Mouse (Mus musculus): ENCODE data around the gene Slc27a5. TPM values are rescaled to one million over a fixed set of nuclear protein-coding genes. Genes with fewer than 3 reads are reported as not detected.

Gene Slc27a5
- polyA plus RNA-seq, 1 experiment: not detected

DNA sequence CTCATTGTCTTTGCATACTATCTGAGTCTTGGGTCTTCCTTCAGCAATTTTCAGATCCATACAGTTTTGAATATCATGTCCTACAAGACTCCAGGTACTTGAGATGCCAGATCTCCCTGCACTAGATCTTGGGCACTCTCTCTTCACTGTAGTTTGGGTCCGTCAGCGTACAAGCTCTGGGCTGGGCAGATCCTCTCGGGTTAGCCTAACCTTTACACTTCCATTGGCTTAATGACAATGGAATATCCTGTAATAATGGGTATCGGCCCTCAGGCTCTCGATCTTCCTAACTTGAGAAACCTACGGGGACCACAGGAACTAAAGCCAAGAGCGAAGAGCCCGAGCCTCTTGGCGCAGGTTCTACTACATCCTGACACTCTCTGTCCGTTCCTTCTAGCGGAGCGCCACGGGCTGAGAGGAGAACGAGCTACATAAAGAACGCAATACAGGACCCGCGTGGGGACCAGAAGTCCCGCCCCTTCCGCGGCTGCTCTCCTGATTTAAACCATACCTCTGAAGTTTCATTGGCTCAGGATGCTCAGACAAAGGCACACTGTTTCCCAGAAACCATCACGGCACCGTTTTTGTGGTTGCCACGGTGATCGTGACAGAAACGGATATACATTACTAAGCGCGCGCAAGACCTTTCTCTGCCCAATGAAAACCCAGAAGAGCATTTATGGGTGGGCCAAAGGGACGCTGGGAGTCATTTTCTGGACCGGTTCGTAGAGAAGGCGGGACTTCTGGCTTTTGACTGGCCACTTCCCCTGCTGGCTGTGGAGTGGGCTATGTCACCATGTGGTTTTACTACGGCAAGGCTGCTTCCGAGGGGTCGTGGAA is 48.7 kb downstream of the Slc27a5 start:
- Histone ChIP-seq H3K9ac (ENCODE audit: low read depth, poor library complexity, severe bottlenecking) (peak overlapping the region; percentile 92), H3K27me3 (ENCODE audit: control insufficient read depth, insufficient read depth, low read length, poor library complexity, severe bottlenecking) (no peaks in the 10 kb centered on the region), H3K9me3 (replicated peaks; ENCODE audit: control insufficient read depth, insufficient read depth, low read length, poor library complexity, severe bottlenecking) (no peaks in the 10 kb centered on the region), H3K4me1 (ENCODE audit: control insufficient read depth, insufficient read depth, low read length) (no peaks in the 10 kb centered on the region), H3K27ac (ENCODE audit: insufficient read depth, low read length) (peak overlapping the region; percentile 49; the same call in 1 of the 2 replicates), H3K4me3 (ENCODE audit: low read depth, low read length) (peak overlapping the region; percentile 74), H3K36me3 (ENCODE audit: control insufficient read depth, insufficient read depth, low read length, poor library complexity, severe bottlenecking) (no peaks in the 10 kb centered on the region)
- peak; percentile 48 for TF ChIP-seq POLR2A (IDR thresholded peaks at IDR 0.05; ENCODE audit: insufficient read depth, low read length)
- no peak for TF ChIP-seq CTCF (IDR thresholded peaks at IDR 0.05; ENCODE audit: low read depth, low read length)
- TF ChIP-seq EP300 (IDR thresholded peaks at IDR 0.05; ENCODE audit: insufficient read depth, low read depth, low read length): 0 out of 2 replicates have a peak, but pooled peaks have one; percentile 6

DNA sequence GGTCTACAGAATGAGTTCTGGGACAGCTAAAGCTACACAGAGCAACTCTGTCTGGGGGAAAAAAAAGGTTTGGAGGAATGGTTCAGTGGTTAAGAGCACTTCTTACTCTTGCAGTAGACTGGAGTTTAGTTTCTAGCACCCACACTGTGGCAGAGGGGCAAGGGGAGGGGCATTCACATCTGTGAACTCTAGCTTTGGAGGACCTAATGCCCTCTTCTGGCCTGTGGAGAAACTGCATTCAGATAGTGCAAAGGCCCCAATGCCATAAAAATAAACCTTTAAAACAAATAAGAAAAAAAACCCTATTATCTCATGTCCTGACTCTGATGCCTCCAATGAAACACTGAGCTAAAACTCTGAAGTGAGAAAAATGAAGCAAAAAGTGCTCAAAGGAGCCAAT is 54.5 kb downstream of the Slc27a5 start:
- H3K27ac ChIP-seq (ENCODE audit: insufficient read depth, low read length): no peak overlapping the region
- TF ChIP-seq POLR2A (IDR thresholded peaks at IDR 0.05; ENCODE audit: insufficient read depth, low read length): no peak
- peak; percentile 46 for TF ChIP-seq CTCF (IDR thresholded peaks at IDR 0.05; ENCODE audit: low read depth, low read length)
- TF ChIP-seq EP300 (IDR thresholded peaks at IDR 0.05; ENCODE audit: insufficient read depth, low read depth, low read length): no peak
- no peaks in the 10 kb centered on the region for H3K4me1 ChIP-seq (ENCODE audit: control insufficient read depth, insufficient read depth, low read length)

DNA sequence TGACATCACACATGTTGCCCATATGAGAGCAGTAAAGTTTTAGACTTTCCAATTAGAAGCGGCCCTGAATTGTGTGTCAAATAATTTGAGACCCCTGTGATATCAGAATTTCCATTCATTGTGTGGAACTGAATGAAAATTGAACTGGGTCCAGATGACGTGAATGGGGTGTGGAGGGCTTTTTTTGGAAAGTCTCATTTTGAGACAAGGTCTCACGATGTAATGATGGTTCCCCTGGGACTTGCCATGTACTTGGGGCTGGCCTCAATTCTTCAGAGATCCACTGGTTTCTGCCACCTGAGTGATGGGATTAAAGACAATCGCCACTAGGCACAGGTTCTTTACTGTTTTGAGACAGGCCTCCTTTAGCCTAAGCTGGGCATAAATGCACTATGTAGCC is 57.4 kb downstream of the Slc27a5 start:
- TF ChIP-seq POLR2A (IDR thresholded peaks at IDR 0.05; ENCODE audit: insufficient read depth, low read length): no peak
- no peak for TF ChIP-seq EP300 (IDR thresholded peaks at IDR 0.05; ENCODE audit: insufficient read depth, low read depth, low read length)
- no peak for TF ChIP-seq CTCF (IDR thresholded peaks at IDR 0.05; ENCODE audit: low read depth, low read length)
- Histone ChIP-seq H3K4me1 (ENCODE audit: control insufficient read depth, insufficient read depth, low read length) (no peaks in the 10 kb centered on the region), H3K36me3 (ENCODE audit: control insufficient read depth, insufficient read depth, low read length, poor library complexity, severe bottlenecking) (no peaks in the 10 kb centered on the region), H3K9ac (ENCODE audit: low read depth, poor library complexity, severe bottlenecking) (no peak overlapping the region), H3K4me3 (ENCODE audit: low read depth, low read length) (no peak overlapping the region), H3K9me3 (replicated peaks; ENCODE audit: control insufficient read depth, insufficient read depth, low read length, poor library complexity, severe bottlenecking) (no peaks in the 10 kb centered on the region), H3K27me3 (ENCODE audit: control insufficient read depth, insufficient read depth, low read length, poor library complexity, severe bottlenecking) (no peaks in the 10 kb centered on the region), H3K27ac (ENCODE audit: insufficient read depth, low read length) (no peak overlapping the region)

More for the DNA sequence above, 54.5 kb downstream of the Slc27a5 start:
- Histone ChIP-seq H3K36me3 (ENCODE audit: control insufficient read depth, insufficient read depth, low read length, poor library complexity, severe bottlenecking) (no peaks in the 10 kb centered on the region), H3K27me3 (ENCODE audit: control insufficient read depth, insufficient read depth, low read length, poor library complexity, severe bottlenecking) (no peaks in the 10 kb centered on the region), H3K9ac (ENCODE audit: low read depth, poor library complexity, severe bottlenecking) (no peak overlapping the region), H3K9me3 (replicated peaks; ENCODE audit: control insufficient read depth, insufficient read depth, low read length, poor library complexity, severe bottlenecking) (no peaks in the 10 kb centered on the region), H3K4me3 (ENCODE audit: low read depth, low read length) (no peak overlapping the region)

Other genes with a start within 250 kb of the Slc27a5 start
- 9.5 and 9.8 TPM in 2 replicates for gene Zscan18, start 194.6 kb downstream of the Slc27a5 start, polyA plus RNA-seq (2011; ENCODE audit: insufficient read depth, insufficient read length, low read depth, missing spikeins)
- gene Zfp329, start 179.3 kb downstream of the Slc27a5 start, polyA plus RNA-seq (2011; ENCODE audit: insufficient read depth, insufficient read length, low read depth, missing spikeins): 11.7 and 12.2 TPM in 2 replicates
- gene Zfp110, start 163.4 kb downstream of the Slc27a5 start, polyA plus RNA-seq (2011; ENCODE audit: insufficient read depth, insufficient read length, low read depth, missing spikeins): 29.0 and 36.1 TPM in 2 replicates
- 1.2 and 1.6 TPM in 2 replicates for gene Zfp128, start 117.0 kb downstream of the Slc27a5 start, polyA plus RNA-seq (2011; ENCODE audit: insufficient read depth, insufficient read length, low read depth, missing spikeins)
- 10.0 and 10.7 TPM in 2 replicates for gene Zscan22, start 100.4 kb downstream of the Slc27a5 start, polyA plus RNA-seq (2011; ENCODE audit: insufficient read depth, insufficient read length, low read depth, missing spikeins)
- 1,704 and 1,789 TPM in 2 replicates for gene Rps5, start 75.9 kb downstream of the Slc27a5 start, polyA plus RNA-seq (2011; ENCODE audit: insufficient read depth, insufficient read length, low read depth, missing spikeins)
- gene Rnf225, start 70.8 kb downstream of the Slc27a5 start, polyA plus RNA-seq (2011; ENCODE audit: insufficient read depth, insufficient read length, low read depth, missing spikeins): 0.37 and 0.84 TPM in 2 replicates
- gene Zfp324, start 32.4 kb downstream of the Slc27a5 start, polyA plus RNA-seq (2011; ENCODE audit: insufficient read depth, insufficient read length, low read depth, missing spikeins): 1.5 and 2.3 TPM in 2 replicates
- gene Zfp446, start 20.3 kb downstream of the Slc27a5 start, polyA plus RNA-seq (2011; ENCODE audit: insufficient read depth, insufficient read length, low read depth, missing spikeins): 4.5 and 5.1 TPM in 2 replicates
- 1,087 and 1,151 TPM in 2 replicates for gene Trim28, start 922 bp upstream of the Slc27a5 start, polyA plus RNA-seq (2011; ENCODE audit: insufficient read depth, insufficient read length, low read depth, missing spikeins)
- 14.0 and 22.7 TPM in 2 replicates for gene Zbtb45, start 11.8 kb upstream of the Slc27a5 start, polyA plus RNA-seq (2011; ENCODE audit: insufficient read depth, insufficient read length, low read depth, missing spikeins)
- 153 and 159 TPM in 2 replicates for gene Chmp2a, start 36.6 kb upstream of the Slc27a5 start, polyA plus RNA-seq (2011; ENCODE audit: insufficient read depth, insufficient read length, low read depth, missing spikeins)
- 195 and 239 TPM in 2 replicates for gene Ube2m, start 40.1 kb upstream of the Slc27a5 start, polyA plus RNA-seq (2011; ENCODE audit: insufficient read depth, insufficient read length, low read depth, missing spikeins)
- 0.90 and 0.93 TPM in 2 replicates for gene Mzf1, start 56.6 kb upstream of the Slc27a5 start, polyA plus RNA-seq (2011; ENCODE audit: insufficient read depth, insufficient read length, low read depth, missing spikeins)
- 0.22 and 0.24 TPM in 2 replicates for gene Vmn1r85, start 97.0 kb upstream of the Slc27a5 start, polyA plus RNA-seq (2011; ENCODE audit: insufficient read depth, insufficient read length, low read depth, missing spikeins)
- gene Vmn1r86, start 121.7 kb upstream of the Slc27a5 start, polyA plus RNA-seq (2011; ENCODE audit: insufficient read depth, insufficient read length, low read depth, missing spikeins): not detected in 2 replicates
- gene Vmn1r87, start 142.0 kb upstream of the Slc27a5 start, polyA plus RNA-seq (2011; ENCODE audit: insufficient read depth, insufficient read length, low read depth, missing spikeins): 0.15 and 0.26 TPM in 2 replicates
- gene Vmn1r88, start 161.4 kb upstream of the Slc27a5 start, polyA plus RNA-seq (2011; ENCODE audit: insufficient read depth, insufficient read length, low read depth, missing spikeins): 0.64 and 0.78 TPM in 2 replicates
- gene Vmn1r89, start 214.8 kb upstream of the Slc27a5 start, polyA plus RNA-seq (2011; ENCODE audit: insufficient read depth, insufficient read length, low read depth, missing spikeins): not detected in 2 replicates